Mouse (Mus musculus) lung, embryonic 14.5 days (tissue): ENCODE data around the gene Slamf1. TPM values are rescaled to one million over a fixed set of nuclear protein-coding genes. Genes with fewer than 3 reads are reported as not detected.
A peak's percentile ranks its signal among the peaks of the same experiment; 100 is the strongest.

Experiments
- ATAC-seq: fragments of 200-750 bp; cut with Nextera tagmentation; 2 replicates; pipeline ENCODE4 v1.8.0; 2017; ENCODE audit warnings: mild to moderate bottlenecking, moderate TSS enrichment, moderate library complexity; ENCODE audit not compliant: insufficient read depth
- DNase-seq: peaks from one replicate; pipeline ENCODE4 v3.0.0-alpha.2; 2015
- H3K27ac ChIP-seq: fragments of 300-500 bp; sonication (generic); 2 replicates; pipeline ENCODE4 v1.5.1; 2014; ENCODE audit warnings: low read depth, mild to moderate bottlenecking, moderate library complexity
- H3K27me3 ChIP-seq: fragments of 300-500 bp; sonication (generic); 2 replicates; pipeline ENCODE4 v1.6.1; 2014; ENCODE audit warnings: low read length, control low read depth; ENCODE audit not compliant: insufficient read depth
- H3K36me3 ChIP-seq: fragments of 300-500 bp; sonication (generic); 2 replicates; pipeline ENCODE4 v1.6.1; 2014; ENCODE audit warnings: control low read depth; ENCODE audit not compliant: insufficient read depth
- H3K4me1 ChIP-seq: fragments of 300-500 bp; sonication (generic); 2 replicates; pipeline ENCODE4 v1.6.1; 2014; ENCODE audit warnings: antibody characterized with exemption, control low read depth; ENCODE audit not compliant: insufficient read depth
- H3K4me2 ChIP-seq: fragments of 300-500 bp; sonication (generic); 2 replicates; pipeline ENCODE4 v1.6.1; 2014; ENCODE audit warnings: mild to moderate bottlenecking
- H3K4me3 ChIP-seq: fragments of 300-500 bp; sonication (generic); 2 replicates; pipeline ENCODE4 v1.5.1; 2014; ENCODE audit warnings: low read depth, low read length
- H3K9ac ChIP-seq: fragments of 300-500 bp; sonication (generic); 2 replicates; pipeline ENCODE4 v1.6.1; 2014
- H3K9me3 ChIP-seq: fragments of 300-500 bp; sonication (generic); 2 replicates; pipeline ENCODE4 v1.6.1; 2016; ENCODE audit warnings: low read depth, low read length, control low read depth
- CTCF ChIP-seq: IDR thresholded peaks from 2 replicates; pipeline ENCODE4 v1.5.1; 2016; ENCODE audit warnings: antibody characterized with exemption, low read depth
- WGBS: fragments of 180-500 bp; shearing (Covaris S2); extraction: QIAGEN DNeasy Blood & Tissue Kit; methylation state at CpG from one replicate; pipeline ENCODE4 v1.1.7; 2014; 5-methylcytosine and 5-hydroxymethylcytosine counted together
- polyA plus RNA-seq: library from polyadenylated mRNA; unstranded; fragments of >200 nt; fragmentation: Nextera tagmentation; extraction: Ambion mirVana; gene quantifications from 2 replicates; pipeline ENCODE4 v1.2.1, GENCODE M21; 2014

Gene Slamf1
- polyA plus RNA-seq, 1 experiment from 2014 or later = 1.1 TPM

GRCm38 (mm10) chr1:171840450-171841023 is 73.6 kb downstream of the Slamf1 start:
- ATAC-seq = no peak
- TF ChIP-seq CTCF = no peak
- WGBS = 68% methylated on average over 4 of the region's 4 CpGs
- Histone ChIP-seq H3K9ac (no peak overlapping the region), H3K4me1 (no peaks in the 10 kb centered on the region), H3K36me3 (no peaks in the 10 kb centered on the region), H3K4me2 (no peak overlapping the region), H3K27ac (no peak overlapping the region), H3K4me3 (no peak overlapping the region), H3K27me3 (no peaks in the 10 kb centered on the region), H3K9me3 (no peaks in the 10 kb centered on the region)
- no peak for DNase-seq

GRCm38 (mm10) chr1:171845035-171845754 is 78.3 kb downstream of the Slamf1 start:
- ATAC-seq = no peak
- Histone ChIP-seq H3K9ac (no peak overlapping the region), H3K36me3 (no peaks in the 10 kb centered on the region), H3K27ac (no peak overlapping the region), H3K27me3 (no peaks in the 10 kb centered on the region), H3K4me2 (no peak overlapping the region), H3K4me1 (no peaks in the 10 kb centered on the region), H3K4me3 (no peak overlapping the region), H3K9me3 (no peaks in the 10 kb centered on the region)
- whole genome bisulfite sequencing = 69% methylated on average over 5 of the region's 5 CpGs
- TF ChIP-seq CTCF = no peak
- no peak for DNase-seq

- no peak overlapping the region for H3K27ac ChIP-seq
- no peaks in the 10 kb centered on the region for H3K9me3 ChIP-seq
- no peaks in the 10 kb centered on the region for H3K27me3 ChIP-seq
- H3K4me3 ChIP-seq = no peak overlapping the region
- H3K4me2 ChIP-seq = no peak overlapping the region
- no peak for TF ChIP-seq CTCF
- no peak for ATAC-seq
- no peak overlapping the region for H3K9ac ChIP-seq
- H3K36me3 ChIP-seq = no peaks in the 10 kb centered on the region
- DNase-seq = no peak
- no peaks in the 10 kb centered on the region for H3K4me1 ChIP-seq
Measured at GRCm38 (mm10) chr1:171848201-171848600, 81.3 kb downstream of the Slamf1 start.

- no peak overlapping the region for H3K4me2 ChIP-seq
- H3K4me3 ChIP-seq = no peak overlapping the region
- WGBS = 80% methylated on average over 4 of the region's 4 CpGs
- H3K4me1 ChIP-seq = no peaks in the 10 kb centered on the region
- DNase-seq (no peak), ATAC-seq (no peak)
- H3K36me3 ChIP-seq = no peaks in the 10 kb centered on the region
- H3K27ac ChIP-seq = no peak overlapping the region
- H3K27me3 ChIP-seq = no peaks in the 10 kb centered on the region
- H3K9me3 ChIP-seq = no peaks in the 10 kb centered on the region
- H3K9ac ChIP-seq = no peak overlapping the region
- no peak for TF ChIP-seq CTCF
Measured at GRCm38 (mm10) chr1:171848757-171849156, 81.8 kb downstream of the Slamf1 start.

GRCm38 (mm10) chr1:171849454-171849853 is 82.5 kb downstream of the Slamf1 start:
- Histone ChIP-seq H3K27ac (no peak overlapping the region), H3K9ac (no peak overlapping the region), H3K4me2 (no peak overlapping the region), H3K9me3 (no peaks in the 10 kb centered on the region), H3K27me3 (no peaks in the 10 kb centered on the region), H3K36me3 (no peaks in the 10 kb centered on the region), H3K4me3 (no peak overlapping the region), H3K4me1 (no peaks in the 10 kb centered on the region)
- TF ChIP-seq CTCF = no peak
- DNase-seq (peak; percentile 27), ATAC-seq (no peak)
- 79% methylated on average over 5 of the region's 5 CpGs for WGBS

Other genes with a start within 250 kb of the Slamf1 start
- gene Itln1, start 231.8 kb upstream of the Slamf1 start, polyA plus RNA-seq = not detected in 2 replicates
- gene Cd244a, start 207.9 kb upstream of the Slamf1 start, polyA plus RNA-seq = 0.31 TPM in 1 of 2 replicates, not detected in the other
- gene Ly9, start 159.7 kb upstream of the Slamf1 start, polyA plus RNA-seq = 0.14 TPM in 1 of 2 replicates, not detected in the other
- gene Slamf7, start 114.1 kb upstream of the Slamf1 start, polyA plus RNA-seq = 0.20 TPM in 1 of 2 replicates, not detected in the other
- gene Cd48, start 85.1 kb upstream of the Slamf1 start, polyA plus RNA-seq = 2.9 and 3.6 TPM in 2 replicates
- gene Cd84, start 72.6 kb downstream of the Slamf1 start, polyA plus RNA-seq = 1.6 and 2.0 TPM in 2 replicates
- not detected in 2 replicates for gene Gm10521, start 128.5 kb downstream of the Slamf1 start, polyA plus RNA-seq
- 0.18 TPM in 1 of 2 replicates, not detected in the other for gene Slamf6, start 150.4 kb downstream of the Slamf1 start, polyA plus RNA-seq